Mouse (Mus musculus) ES-Bruce4 (cell line): Measurements from ENCODE around the gene Ewsr1. TPM values are rescaled to one million over a fixed set of nuclear protein-coding genes. Genes with fewer than 3 reads are reported as not detected.

Source experiments
- H3K27ac ChIP-seq: 2 replicates; pipeline ENCODE4 v1.5.1; 2012; ENCODE audit warnings: low read length, inconsistent platforms; ENCODE audit not compliant: insufficient read depth
- H3K27me3 ChIP-seq: 2 replicates; pipeline ENCODE4 v1.6.1; 2012; ENCODE audit warnings: mild to moderate bottlenecking, low read length, inconsistent platforms; ENCODE audit not compliant: control insufficient read depth, poor library complexity, insufficient read depth, severe bottlenecking
- H3K36me3 ChIP-seq: 2 replicates; pipeline ENCODE4 v1.6.1; 2012; ENCODE audit warnings: inconsistent platforms, mild to moderate bottlenecking, low read length, moderate library complexity; ENCODE audit not compliant: control insufficient read depth, poor library complexity, insufficient read depth, severe bottlenecking
- H3K4me1 ChIP-seq: one replicate; pipeline ENCODE4 v1.8.1; 2011; ENCODE audit warnings: low read length; ENCODE audit not compliant: control insufficient read depth, insufficient read depth
- H3K4me3 ChIP-seq: 2 replicates; pipeline ENCODE4 v1.5.1; 2011; ENCODE audit warnings: low read depth, mild to moderate bottlenecking, low read length
- H3K9ac ChIP-seq: 2 replicates; pipeline ENCODE4 v1.6.1; 2012; ENCODE audit warnings: low read depth, mild to moderate bottlenecking, inconsistent platforms; ENCODE audit not compliant: poor library complexity, severe bottlenecking
- H3K9me3 ChIP-seq: replicated peaks from 2 replicates; pipeline ENCODE4 v1.6.1; 2012; ENCODE audit warnings: mild to moderate bottlenecking, low read length, inconsistent platforms; ENCODE audit not compliant: control insufficient read depth, poor library complexity, insufficient read depth, severe bottlenecking
- CTCF ChIP-seq: IDR thresholded peaks from one replicate; pipeline ENCODE4 v1.8.1; 2011; ENCODE audit warnings: low read depth, low read length
- EP300 ChIP-seq: IDR thresholded peaks from 2 replicates; pipeline ENCODE4 v1.6.1; 2011; ENCODE audit warnings: low read depth, low read length; ENCODE audit not compliant: insufficient read depth
- POLR2A ChIP-seq: IDR thresholded peaks from one replicate; pipeline ENCODE4 v1.8.1; 2011; ENCODE audit warnings: low read length; ENCODE audit not compliant: insufficient read depth
- polyA plus RNA-seq: library from polyadenylated mRNA; stranded (reverse); fragments of >200 nt; gene quantifications from 2 replicates; pipeline ENCODE4 v1.2.4, GENCODE M21; 2011; ENCODE audit warnings: low read depth; ENCODE audit not compliant: missing spikeins, insufficient read depth, insufficient read length

The Ewsr1 gene
- polyA plus RNA-seq, 1 experiment, result 1,045 TPM

GRCm38 (mm10) chr11:5057856-5058641 is 41.0 kb downstream of the Ewsr1 start, which contains the start of gene Rasl10a:
Rasl10a (plus strand) TSS chr11:5058128.
- no peak within 1 kb of the TSS for H3K27ac ChIP-seq

GRCm38 (mm10) chr11:5057541-5057855 is 41.6 kb downstream of the Ewsr1 start:
- no peak for TF ChIP-seq POLR2A
- no peak for TF ChIP-seq EP300
- TF ChIP-seq CTCF, result no peak
- Histone ChIP-seq H3K36me3 (no peaks in the 10 kb centered on the region), H3K27ac (no peak overlapping the region), H3K4me3 (peak overlapping the region; percentile 64), H3K4me1 (peaks cover 12% of the 10 kb centered on the region), H3K27me3 (0 out of 2 replicates have a peak, but pooled peaks cover 3% of the 10 kb centered on the region), H3K9me3 (no peaks in the 10 kb centered on the region), H3K9ac (peak overlapping the region; percentile 62)

More at GRCm38 (mm10) chr11:5057856-5058641, 41.0 kb downstream of the Ewsr1 start, which contains the start of gene Rasl10a:
- Histone ChIP-seq H3K36me3 (no peaks in the 10 kb centered on the region), H3K9ac (peak within 1 kb of the TSS; percentile 62), H3K4me1 (peaks cover 14% of the 10 kb centered on the region), H3K4me3 (peak within 1 kb of the TSS; percentile 64), H3K9me3 (no peaks in the 10 kb centered on the region), H3K27me3 (0 out of 2 replicates have a peak, but pooled peaks cover 3% of the 10 kb centered on the region)
- TF ChIP-seq EP300, result no peak
- no peak for TF ChIP-seq CTCF
- TF ChIP-seq POLR2A, result no peak

- peaks cover 13% of the 10 kb centered on the region for H3K4me1 ChIP-seq
- TF ChIP-seq POLR2A, result no peak
- no peak for TF ChIP-seq EP300
- TF ChIP-seq CTCF, result no peak
- 0 out of 2 replicates have a peak, but pooled peaks cover 3% of the 10 kb centered on the region for H3K27me3 ChIP-seq
- H3K27ac ChIP-seq, result no peak overlapping the region
- no peaks in the 10 kb centered on the region for H3K36me3 ChIP-seq
- no peaks in the 10 kb centered on the region for H3K9me3 ChIP-seq
- H3K9ac ChIP-seq, result no peak overlapping the region
- no peak overlapping the region for H3K4me3 ChIP-seq
Measured at GRCm38 (mm10) chr11:5057064-5057463, 42.0 kb downstream of the Ewsr1 start.

GRCm38 (mm10) chr11:5055945-5056938 is 42.8 kb downstream of the Ewsr1 start:
- Histone ChIP-seq H3K27me3 (0 out of 2 replicates have a peak, but pooled peaks cover 3% of the 10 kb centered on the region), H3K9ac (0 out of 2 replicates have a peak overlapping the region, but pooled peaks have one; percentile 24), H3K4me1 (peaks cover 13% of the 10 kb centered on the region), H3K4me3 (no peak overlapping the region), H3K27ac (no peak overlapping the region), H3K36me3 (no peaks in the 10 kb centered on the region), H3K9me3 (no peaks in the 10 kb centered on the region)
- TF ChIP-seq CTCF, result no peak
- TF ChIP-seq EP300, result no peak
- TF ChIP-seq POLR2A, result no peak

- TF ChIP-seq EP300 (no peak), CTCF (no peak), POLR2A (no peak)
- H3K27me3 ChIP-seq, result 0 out of 2 replicates have a peak, but pooled peaks cover 3% of the 10 kb centered on the region
Measured at GRCm38 (mm10) chr11:5054874-5055273, 44.2 kb downstream of the Ewsr1 start.

More at GRCm38 (mm10) chr11:5054874-5055273, 44.2 kb downstream of the Ewsr1 start:
- Histone ChIP-seq H3K27ac (no peak overlapping the region), H3K36me3 (no peaks in the 10 kb centered on the region), H3K9ac (peak overlapping the region; percentile 51), H3K4me1 (peaks cover 11% of the 10 kb centered on the region), H3K9me3 (no peaks in the 10 kb centered on the region), H3K4me3 (no peak overlapping the region)
